Mouse (Mus musculus): Measurements from ENCODE around the gene Fuca1. TPM values are rescaled to one million over a fixed set of nuclear protein-coding genes. Genes with fewer than 3 reads are reported as not detected.

Fuca1 gene
- polyA plus RNA-seq, 1 experiment from 2014 or later = 70.1 TPM

GRCm38 (mm10) chr4:135962946-135963345 is 42.4 kb downstream of the Fuca1 start:
- peak overlapping the region; percentile 91 for H3K27ac ChIP-seq (ENCODE audit: low read length)

GRCm38 (mm10) chr4:135963457-135964193 is 43.1 kb downstream of the Fuca1 start, which contains the start of gene Gale:
Gene Gale (plus strand): TSS chr4:135963727.
- Histone ChIP-seq H3K9ac (ENCODE audit: low read depth, low read length) (peak within 1 kb of the TSS; percentile 81), H3K4me3 (ENCODE audit: low read depth, low read length) (peak within 1 kb of the TSS; percentile 66), H3K36me3 (ENCODE audit: control insufficient read depth, insufficient read depth, low read length) (peaks cover 24% of the 10 kb centered on the region), H3K4me2 (ENCODE audit: low read length) (peak within 1 kb of the TSS; percentile 91), H3K4me1 (ENCODE audit: control insufficient read depth, insufficient read depth, low read length) (peaks cover 16% of the 10 kb centered on the region), H3K27ac (ENCODE audit: low read length) (peak within 1 kb of the TSS; percentile 91), H3K27me3 (ENCODE audit: control insufficient read depth, insufficient read depth, low read depth, low read length) (no peaks in the 10 kb centered on the region), H3K9me3 (replicated peaks; ENCODE audit: control insufficient read depth, low read length, poor library complexity, severe bottlenecking) (no peaks in the 10 kb centered on the region)
- under 1% methylated on average over 56 of the region's 56 CpGs for WGBS
- ATAC-seq = peak; percentile 94

More at GRCm38 (mm10) chr4:135962946-135963345, 42.4 kb downstream of the Fuca1 start:
- Histone ChIP-seq H3K9ac (ENCODE audit: low read depth, low read length) (peak overlapping the region; percentile 81), H3K4me1 (ENCODE audit: control insufficient read depth, insufficient read depth, low read length) (peaks cover 16% of the 10 kb centered on the region), H3K9me3 (replicated peaks; ENCODE audit: control insufficient read depth, low read length, poor library complexity, severe bottlenecking) (no peaks in the 10 kb centered on the region), H3K4me3 (ENCODE audit: low read depth, low read length) (peak overlapping the region; percentile 66), H3K4me2 (ENCODE audit: low read length) (peak overlapping the region; percentile 91), H3K27me3 (ENCODE audit: control insufficient read depth, insufficient read depth, low read depth, low read length) (no peaks in the 10 kb centered on the region), H3K36me3 (ENCODE audit: control insufficient read depth, insufficient read depth, low read length) (peaks cover 17% of the 10 kb centered on the region)
- WGBS = 8% methylated on average over 15 of the region's 15 CpGs
- no peak; the same call in 1 of the 2 replicates for ATAC-seq

GRCm38 (mm10) chr4:135964426-135964825 is 43.9 kb downstream of the Fuca1 start:
- Histone ChIP-seq H3K27me3 (ENCODE audit: control insufficient read depth, insufficient read depth, low read depth, low read length) (no peaks in the 10 kb centered on the region), H3K4me3 (ENCODE audit: low read depth, low read length) (peak overlapping the region; percentile 66), H3K4me2 (ENCODE audit: low read length) (peak overlapping the region; percentile 82), H3K36me3 (ENCODE audit: control insufficient read depth, insufficient read depth, low read length) (peaks cover 29% of the 10 kb centered on the region), H3K4me1 (ENCODE audit: control insufficient read depth, insufficient read depth, low read length) (peaks cover 16% of the 10 kb centered on the region), H3K9ac (ENCODE audit: low read depth, low read length) (peak overlapping the region; percentile 81), H3K9me3 (replicated peaks; ENCODE audit: control insufficient read depth, low read length, poor library complexity, severe bottlenecking) (no peaks in the 10 kb centered on the region), H3K27ac (ENCODE audit: low read length) (peak overlapping the region; percentile 91)
- 3% methylated on average over 12 of the region's 12 CpGs for WGBS
- ATAC-seq = 0 out of 2 replicates have a peak, but pooled peaks have one; percentile 6

GRCm38 (mm10) chr4:135965113-135965512 is 44.6 kb downstream of the Fuca1 start:
- H3K4me3 ChIP-seq (ENCODE audit: low read depth, low read length) = no peak overlapping the region

GRCm38 (mm10) chr4:135966283-135966682 is 45.7 kb downstream of the Fuca1 start:
- Histone ChIP-seq H3K9me3 (replicated peaks; ENCODE audit: control insufficient read depth, low read length, poor library complexity, severe bottlenecking) (no peaks in the 10 kb centered on the region), H3K9ac (ENCODE audit: low read depth, low read length) (no peak overlapping the region), H3K36me3 (ENCODE audit: control insufficient read depth, insufficient read depth, low read length) (peaks cover 25% of the 10 kb centered on the region), H3K4me2 (ENCODE audit: low read length) (no peak overlapping the region), H3K4me3 (ENCODE audit: low read depth, low read length) (no peak overlapping the region), H3K27ac (ENCODE audit: low read length) (no peak overlapping the region), H3K4me1 (ENCODE audit: control insufficient read depth, insufficient read depth, low read length) (peaks cover 23% of the 10 kb centered on the region), H3K27me3 (ENCODE audit: control insufficient read depth, insufficient read depth, low read depth, low read length) (no peaks in the 10 kb centered on the region)
- WGBS = 94% methylated on average over 16 of the region's 16 CpGs
- ATAC-seq = no peak

More at GRCm38 (mm10) chr4:135965113-135965512, 44.6 kb downstream of the Fuca1 start:
- no peak for ATAC-seq
- 87% methylated on average over 9 of the region's 9 CpGs for WGBS
- H3K27me3 ChIP-seq (ENCODE audit: control insufficient read depth, insufficient read depth, low read depth, low read length) = no peaks in the 10 kb centered on the region
- H3K9me3 ChIP-seq (replicated peaks; ENCODE audit: control insufficient read depth, low read length, poor library complexity, severe bottlenecking) = no peaks in the 10 kb centered on the region
- no peak overlapping the region for H3K9ac ChIP-seq (ENCODE audit: low read depth, low read length)
- H3K27ac ChIP-seq (ENCODE audit: low read length) = no peak overlapping the region
- no peak overlapping the region; the same call in 1 of the 2 replicates for H3K4me2 ChIP-seq (ENCODE audit: low read length)
- peaks cover 16% of the 10 kb centered on the region for H3K4me1 ChIP-seq (ENCODE audit: control insufficient read depth, insufficient read depth, low read length)
- H3K36me3 ChIP-seq (ENCODE audit: control insufficient read depth, insufficient read depth, low read length) = peaks cover 26% of the 10 kb centered on the region

GRCm38 (mm10) chr4:135967086-135967760 is 46.7 kb downstream of the Fuca1 start:
- Histone ChIP-seq H3K27ac (ENCODE audit: low read length) (no peak overlapping the region), H3K9me3 (replicated peaks; ENCODE audit: control insufficient read depth, low read length, poor library complexity, severe bottlenecking) (no peaks in the 10 kb centered on the region), H3K36me3 (ENCODE audit: control insufficient read depth, insufficient read depth, low read length) (peaks cover 25% of the 10 kb centered on the region), H3K9ac (ENCODE audit: low read depth, low read length) (no peak overlapping the region), H3K4me1 (ENCODE audit: control insufficient read depth, insufficient read depth, low read length) (peaks cover 29% of the 10 kb centered on the region), H3K27me3 (ENCODE audit: control insufficient read depth, insufficient read depth, low read depth, low read length) (no peaks in the 10 kb centered on the region), H3K4me2 (ENCODE audit: low read length) (no peak overlapping the region), H3K4me3 (ENCODE audit: low read depth, low read length) (no peak overlapping the region)
- ATAC-seq = no peak
- 89% methylated on average over 18 of the region's 18 CpGs for WGBS

- no peak overlapping the region for H3K9ac ChIP-seq (ENCODE audit: low read depth, low read length)
- H3K9me3 ChIP-seq (replicated peaks; ENCODE audit: control insufficient read depth, low read length, poor library complexity, severe bottlenecking) = no peaks in the 10 kb centered on the region
- H3K27me3 ChIP-seq (ENCODE audit: control insufficient read depth, insufficient read depth, low read depth, low read length) = no peaks in the 10 kb centered on the region
- H3K36me3 ChIP-seq (ENCODE audit: control insufficient read depth, insufficient read depth, low read length) = peaks cover 25% of the 10 kb centered on the region
- ATAC-seq = no peak
- H3K4me3 ChIP-seq (ENCODE audit: low read depth, low read length) = no peak overlapping the region
- no peak overlapping the region for H3K27ac ChIP-seq (ENCODE audit: low read length)
- WGBS = 72% methylated on average over 16 of the region's 19 CpGs
- H3K4me1 ChIP-seq (ENCODE audit: control insufficient read depth, insufficient read depth, low read length) = peaks cover 23% of the 10 kb centered on the region
- no peak overlapping the region for H3K4me2 ChIP-seq (ENCODE audit: low read length)
Observed at GRCm38 (mm10) chr4:135968271-135968869, 47.8 kb downstream of the Fuca1 start.

- Histone ChIP-seq H3K4me3 (ENCODE audit: low read depth, low read length) (no peak overlapping the region), H3K27me3 (ENCODE audit: control insufficient read depth, insufficient read depth, low read depth, low read length) (no peaks in the 10 kb centered on the region), H3K4me2 (ENCODE audit: low read length) (no peak overlapping the region), H3K9ac (ENCODE audit: low read depth, low read length) (no peak overlapping the region), H3K27ac (ENCODE audit: low read length) (no peak overlapping the region), H3K36me3 (ENCODE audit: control insufficient read depth, insufficient read depth, low read length) (peaks cover 25% of the 10 kb centered on the region), H3K4me1 (ENCODE audit: control insufficient read depth, insufficient read depth, low read length) (peaks cover 21% of the 10 kb centered on the region), H3K9me3 (replicated peaks; ENCODE audit: control insufficient read depth, low read length, poor library complexity, severe bottlenecking) (no peaks in the 10 kb centered on the region)
- ATAC-seq = no peak
- 87% methylated on average over 13 of the region's 13 CpGs for WGBS
Observed at GRCm38 (mm10) chr4:135969070-135969750, 48.7 kb downstream of the Fuca1 start.

Measured in midbrain, embryonic 16.5 days (tissue).